Mouse (Mus musculus) kidney, adult 8-10 months (tissue): Measurements from ENCODE around the gene Tmem178b.

Experiments
- DNase-seq, 2 experiments: peaks; one replicate each; pipeline ENCODE4 v3.0.0; 2022

The Tmem178b gene

DNA sequence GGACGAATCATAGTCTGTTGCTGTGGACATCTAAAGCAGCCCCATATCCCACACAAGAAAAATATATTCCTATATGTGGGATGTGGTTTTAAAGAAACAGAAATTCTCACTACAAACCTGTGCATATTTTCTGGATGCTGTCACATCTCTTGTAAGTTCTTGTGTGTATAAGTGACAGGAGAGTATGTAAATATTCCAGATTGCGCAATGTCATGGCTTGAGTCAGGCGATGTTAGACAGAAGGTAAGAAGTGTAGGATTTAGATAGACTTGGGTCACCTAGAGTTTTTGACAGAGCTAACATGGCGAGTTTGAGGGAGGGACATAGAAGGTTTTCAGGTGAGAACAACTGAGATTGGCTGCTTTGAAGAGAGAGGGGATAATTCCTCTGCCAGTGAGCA lies 228.7 kb downstream of the Tmem178b start:
- no peak for DNase-seq

DNA sequence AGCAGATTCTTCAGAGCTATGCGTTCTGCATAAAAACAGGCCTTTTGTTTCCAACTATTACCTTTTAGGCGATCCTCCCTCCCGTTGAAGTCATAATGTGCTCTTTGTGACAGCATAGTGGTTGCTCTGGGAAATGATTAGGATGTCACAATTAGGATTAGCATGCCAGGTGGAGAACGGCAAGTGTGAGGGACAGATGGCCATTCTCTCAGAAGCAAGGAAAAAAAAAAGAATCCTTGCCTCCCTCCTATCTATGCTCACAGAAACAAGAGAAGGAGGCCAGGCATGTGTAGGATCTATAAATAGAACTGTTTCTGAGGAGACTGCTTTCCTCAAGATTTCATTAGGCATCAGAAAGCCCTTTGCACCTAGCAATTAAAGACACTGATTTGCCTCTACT lies 229.8 kb downstream of the Tmem178b start:
- DNase-seq = no peak

DNA sequence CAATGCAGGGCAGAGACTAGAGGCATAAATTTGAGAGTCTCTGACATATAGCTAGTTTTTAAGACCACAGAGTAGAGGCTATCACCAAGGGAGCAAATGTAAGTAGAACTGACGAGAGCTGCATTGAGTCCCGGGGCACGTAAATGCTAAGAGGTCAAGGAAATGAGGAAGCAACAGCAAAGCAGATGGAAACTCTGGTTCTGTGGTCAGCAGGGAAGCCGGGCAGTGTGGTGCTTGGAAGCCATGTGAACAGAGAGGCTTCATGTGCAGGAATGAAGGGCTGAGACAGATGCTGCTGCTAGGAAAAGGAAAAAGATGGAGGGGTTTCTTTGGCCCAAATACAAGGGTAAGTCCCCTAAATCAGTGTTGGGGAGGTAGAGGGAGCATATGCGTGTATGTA lies 237.0 kb downstream of the Tmem178b start:
- no peak for DNase-seq

DNA sequence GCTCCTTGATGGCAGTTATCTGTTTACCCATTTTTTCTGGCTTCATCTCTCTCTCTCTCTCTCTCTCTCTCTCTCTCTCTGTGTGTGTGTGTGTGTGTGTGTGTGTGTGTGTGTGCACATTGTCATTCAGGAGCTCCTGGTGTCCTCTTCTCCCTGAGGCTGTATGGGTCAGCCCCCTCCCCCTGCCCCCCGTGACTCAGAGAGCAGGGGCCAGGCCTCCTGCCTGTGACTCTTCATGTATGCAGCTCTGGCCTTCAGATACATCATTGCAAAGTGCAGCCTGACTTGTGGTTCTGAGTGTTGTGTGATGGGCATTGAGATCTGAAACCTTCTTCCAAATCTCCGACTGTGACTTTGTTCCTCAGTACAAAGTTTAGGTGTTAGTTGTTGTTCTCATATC lies 237.7 kb downstream of the Tmem178b start:
- no peak for DNase-seq

DNA sequence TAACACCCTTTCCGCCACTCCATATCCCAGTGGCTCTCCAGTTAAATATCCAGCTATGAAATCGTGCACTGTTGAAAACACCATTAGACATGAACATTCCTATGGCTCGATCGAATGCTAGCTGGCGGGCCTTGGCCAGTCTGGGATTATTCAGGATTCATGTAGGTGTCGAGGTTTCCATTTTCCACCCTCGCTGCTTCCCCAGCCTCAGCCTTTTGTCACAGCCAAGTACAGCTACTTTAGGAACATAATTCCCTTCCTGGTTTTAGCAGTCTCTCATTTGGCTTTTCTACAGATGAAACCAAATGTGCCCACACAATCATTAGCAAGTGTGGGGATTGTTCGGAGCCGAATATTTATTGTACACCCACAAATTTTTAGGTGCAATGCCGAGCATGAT lies 239.4 kb downstream of the Tmem178b start:
- no peak for DNase-seq

DNA sequence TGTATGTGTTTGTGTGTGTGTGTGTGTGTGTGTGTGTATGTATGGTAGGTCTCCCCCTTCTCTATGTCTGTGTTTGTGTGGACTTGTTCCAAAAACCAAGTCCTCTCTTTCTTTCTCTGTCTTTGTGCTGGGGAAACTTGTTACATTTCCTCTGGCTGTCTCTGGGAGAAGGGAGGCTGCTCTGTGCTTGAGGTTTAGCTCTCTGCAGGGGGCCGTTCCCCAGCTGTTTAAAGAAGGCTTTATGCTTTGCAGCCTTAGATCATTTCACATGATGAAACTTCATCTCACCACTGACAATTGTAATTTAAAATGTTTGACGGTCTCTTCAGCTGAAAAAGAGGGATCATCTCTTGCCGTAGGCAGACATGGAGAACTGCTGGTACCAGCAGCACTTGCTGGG lies 243.2 kb downstream of the Tmem178b start:
- no peak for DNase-seq

DNA sequence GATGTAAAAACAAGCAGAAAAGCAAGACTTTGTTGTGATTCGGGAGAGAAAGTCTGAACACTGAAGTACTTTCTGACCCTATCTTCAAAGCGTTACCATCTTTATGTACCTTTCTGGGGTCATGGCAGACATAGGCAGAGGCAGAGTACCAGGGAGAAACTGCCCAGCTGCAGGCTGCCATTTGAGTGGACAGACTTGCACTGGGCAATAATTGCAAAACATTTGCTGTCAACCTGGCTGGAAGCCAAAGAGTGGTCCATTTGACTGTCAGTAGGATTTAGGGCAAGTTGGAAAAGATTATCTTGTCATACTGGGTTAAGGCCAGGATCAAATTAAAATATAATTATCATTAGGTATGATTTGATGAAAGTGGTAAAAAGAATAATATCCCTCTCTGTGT lies 247.1 kb downstream of the Tmem178b start:
- no peak for DNase-seq

DNA sequence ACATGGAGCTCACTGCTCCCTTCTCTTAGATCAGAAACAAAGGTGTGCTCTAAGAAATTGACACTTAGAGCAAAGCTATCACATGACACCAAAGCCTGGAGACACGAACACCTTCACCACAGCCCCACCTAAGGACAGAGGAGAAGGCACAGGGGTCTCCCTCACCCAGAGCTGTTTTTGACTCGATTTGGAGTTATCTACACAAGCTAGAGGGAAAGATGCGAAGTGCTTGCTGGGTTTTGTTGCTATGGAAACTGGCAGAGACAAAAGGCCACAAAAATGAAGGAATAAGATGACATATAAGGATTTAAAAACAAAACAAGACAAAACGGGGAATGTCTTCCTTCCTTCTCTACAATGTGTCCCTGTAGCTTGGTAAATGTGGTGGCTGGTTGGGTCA lies 248.4 kb downstream of the Tmem178b start:
- DNase-seq = no peak

DNA sequence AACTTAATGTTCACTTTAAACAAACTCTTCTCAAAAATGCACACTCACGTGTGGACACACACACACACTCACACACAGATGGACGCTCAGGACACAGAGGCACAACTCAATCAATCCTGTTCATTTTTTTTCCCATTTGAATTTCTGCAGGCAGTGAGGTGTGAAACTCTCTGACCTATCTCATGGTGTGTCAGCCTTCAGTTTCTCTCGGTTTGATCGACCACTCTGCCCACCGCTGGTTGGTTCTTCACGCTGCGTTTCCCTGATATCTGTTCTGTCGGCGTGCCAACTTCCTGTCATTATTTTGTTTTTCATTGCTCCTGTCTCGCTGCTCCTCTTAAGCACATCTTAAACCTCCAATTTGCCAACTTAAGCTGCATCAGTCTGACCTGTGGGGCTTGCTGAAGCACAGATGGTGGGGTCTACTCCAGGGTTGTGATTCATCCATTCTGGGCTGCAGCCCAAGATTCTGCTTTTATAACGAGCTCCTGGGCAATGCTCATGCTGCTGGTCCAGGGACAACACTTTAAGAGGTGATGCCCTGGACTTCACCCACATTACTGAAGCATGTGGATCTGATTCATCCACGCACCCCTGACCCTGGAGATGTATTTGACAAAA lies 250.1 kb downstream of the Tmem178b start:
- no peak for DNase-seq

DNA sequence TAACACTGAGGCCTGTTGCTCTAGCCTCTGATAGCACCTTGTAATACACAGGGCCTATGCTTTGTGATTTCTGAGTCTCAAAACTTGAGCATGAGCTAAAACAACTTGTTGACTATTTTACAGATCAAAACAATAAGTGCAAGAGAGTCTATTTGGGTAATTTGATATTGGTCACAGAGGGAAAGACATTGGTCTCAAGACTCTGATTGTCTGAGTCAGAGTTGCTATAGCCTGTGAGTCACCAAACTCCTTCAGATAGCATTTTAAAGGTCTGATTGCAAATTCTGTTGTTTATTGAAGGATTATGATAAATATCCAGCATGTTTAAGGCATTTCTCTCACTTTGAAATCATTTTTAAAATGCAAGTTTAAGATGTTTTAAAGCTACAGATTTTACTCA lies 250.9 kb downstream of the Tmem178b start:
- DNase-seq = no peak

DNA sequence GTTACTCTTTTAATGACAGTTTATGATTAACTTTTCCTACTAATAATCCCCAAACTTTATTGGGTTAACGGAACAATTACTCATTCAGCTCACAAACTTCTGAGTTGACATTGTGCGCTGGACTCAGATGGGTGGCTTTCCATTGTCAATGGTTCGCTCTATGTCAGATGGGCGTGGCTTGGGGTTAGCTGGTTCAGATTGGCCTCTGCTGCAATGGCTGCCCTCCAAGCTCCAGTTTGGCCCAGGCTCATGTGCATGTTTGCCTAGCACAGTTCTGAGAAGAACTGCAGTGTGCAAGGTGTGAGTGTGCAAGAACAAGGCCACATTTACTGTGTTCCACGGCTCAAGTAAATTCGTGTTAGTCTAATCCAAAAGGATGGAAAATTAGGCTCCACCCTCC lies 255.6 kb downstream of the Tmem178b start:
- DNase-seq = no peak

DNA sequence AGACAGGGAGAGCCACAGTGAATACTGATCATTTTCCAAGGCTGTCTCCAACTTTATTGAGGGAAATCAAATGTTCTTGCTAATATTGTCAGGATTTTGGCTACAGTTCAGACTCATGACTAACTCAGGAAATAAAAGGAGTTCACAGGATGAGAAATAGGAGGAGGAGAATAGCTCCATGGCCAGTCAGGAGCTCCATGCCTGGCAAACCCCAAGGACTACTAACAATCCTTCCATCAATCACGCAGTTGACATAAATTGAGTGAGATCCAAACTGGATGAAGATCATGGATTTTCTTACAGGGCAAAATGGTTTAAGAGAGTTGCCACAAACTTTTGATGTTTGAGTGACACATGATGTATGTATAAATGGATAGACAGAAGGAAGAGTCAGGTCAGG lies 258.9 kb downstream of the Tmem178b start:
- DNase-seq = no peak

DNA sequence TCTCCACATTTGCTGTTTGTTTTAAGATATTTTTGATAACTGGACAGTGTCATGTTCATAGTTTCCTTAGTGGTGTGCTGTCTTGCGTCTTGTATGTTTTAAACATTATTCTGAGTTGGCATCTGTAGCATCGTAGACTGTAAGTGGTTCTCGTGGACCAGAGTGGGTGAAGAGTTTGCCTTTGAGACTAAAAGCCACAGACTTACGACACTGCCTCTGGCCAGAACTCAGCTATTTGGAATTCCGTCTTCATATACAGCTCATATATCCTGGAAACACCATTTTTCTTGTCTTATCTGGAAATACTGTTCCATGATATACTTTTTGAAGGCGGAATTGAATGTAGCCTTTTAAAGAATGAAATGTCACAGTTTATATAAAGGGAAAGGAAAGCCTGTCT lies 260.4 kb downstream of the Tmem178b start:
- DNase-seq = no peak

DNA sequence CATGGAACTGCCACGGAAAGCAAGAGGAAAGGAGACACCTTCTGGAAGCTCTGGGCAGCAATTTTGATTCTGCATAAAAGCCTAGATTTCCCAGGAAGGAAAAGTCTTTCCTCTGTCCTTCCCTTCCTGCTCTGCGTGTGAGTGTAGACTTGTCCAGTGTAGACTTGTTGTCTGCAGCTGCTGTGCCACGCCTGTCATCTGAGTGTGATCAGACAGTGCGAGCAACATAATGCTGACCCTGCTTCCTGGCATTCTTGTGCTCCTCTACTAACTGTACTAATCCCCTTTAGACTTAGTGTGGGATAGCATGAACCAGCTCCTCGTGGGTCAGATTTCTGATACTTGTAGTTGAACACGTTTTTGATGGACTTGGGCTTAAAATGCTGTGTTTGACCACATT lies 262.6 kb downstream of the Tmem178b start:
- DNase-seq = no peak

DNA sequence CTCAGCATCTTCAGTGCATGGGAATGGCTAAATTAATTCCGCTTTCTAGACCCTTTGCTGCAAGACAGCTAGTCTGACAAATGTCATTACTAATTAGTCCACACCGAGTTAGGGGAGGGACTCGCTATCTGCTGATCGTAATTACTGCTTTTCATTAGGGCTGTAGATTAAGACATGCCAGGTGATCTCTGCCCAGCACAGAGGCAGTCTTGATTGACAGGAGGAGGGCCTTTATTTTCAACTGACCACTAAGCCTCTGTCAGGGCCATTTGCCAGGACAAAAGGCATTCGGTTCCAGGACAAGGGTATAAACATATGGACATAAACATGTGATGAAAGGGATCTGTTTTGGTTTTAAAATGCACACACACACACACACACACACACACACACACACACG lies 264.3 kb downstream of the Tmem178b start:
- DNase-seq = no peak

DNA sequence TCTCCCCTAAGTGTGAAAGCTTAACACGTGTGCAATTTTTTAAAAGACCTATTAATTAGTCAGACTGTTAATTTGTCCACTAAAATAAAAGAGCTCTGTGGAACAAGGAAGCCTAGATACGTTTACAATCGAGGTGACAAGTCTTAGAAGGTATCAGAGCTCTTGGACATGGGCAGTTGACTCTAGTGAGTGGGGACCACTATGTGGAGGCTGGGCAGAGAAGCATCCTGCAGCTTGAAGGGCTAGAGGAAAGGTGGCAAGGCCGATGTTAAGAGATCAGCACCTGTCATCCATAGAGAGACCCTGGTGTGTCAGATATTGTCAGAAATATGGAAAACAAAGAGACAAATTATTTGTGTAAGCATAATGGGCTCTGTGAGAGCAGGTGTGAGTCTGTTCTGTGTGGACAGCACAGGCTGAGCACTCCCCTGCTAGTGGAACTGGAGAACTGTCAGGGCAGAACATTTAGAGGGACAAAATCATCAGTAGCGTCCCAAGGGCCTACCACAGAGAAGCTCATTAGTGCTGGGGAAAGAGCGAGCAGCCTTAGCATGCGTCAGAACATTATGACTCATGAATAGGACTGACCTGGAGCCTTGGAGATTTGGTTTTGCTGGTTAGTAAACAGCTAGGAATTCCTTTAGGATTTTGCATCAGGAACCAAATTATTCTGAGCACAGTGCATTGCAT lies 264.9 kb downstream of the Tmem178b start:
- DNase-seq = no peak

DNA sequence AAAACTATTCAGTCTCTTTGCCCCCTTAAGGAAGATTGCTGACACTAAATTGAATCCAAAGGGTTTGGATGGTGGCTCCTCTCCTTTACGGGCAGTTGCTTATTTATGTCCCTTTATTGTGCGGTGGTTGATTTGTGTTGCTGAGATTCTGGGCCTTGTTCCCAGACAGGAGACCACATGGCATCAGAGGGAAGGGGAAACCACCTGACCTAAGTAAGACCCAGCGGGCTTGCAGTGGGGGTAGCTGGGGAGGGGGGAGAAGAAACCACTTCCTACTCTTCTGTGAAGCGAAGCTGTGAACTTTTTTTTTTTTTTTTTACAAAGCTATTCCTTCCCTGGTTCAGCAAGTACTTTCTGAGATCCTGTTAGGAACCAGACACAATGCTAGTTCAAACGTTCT lies 269.5 kb downstream of the Tmem178b start:
- no peak for DNase-seq

DNA sequence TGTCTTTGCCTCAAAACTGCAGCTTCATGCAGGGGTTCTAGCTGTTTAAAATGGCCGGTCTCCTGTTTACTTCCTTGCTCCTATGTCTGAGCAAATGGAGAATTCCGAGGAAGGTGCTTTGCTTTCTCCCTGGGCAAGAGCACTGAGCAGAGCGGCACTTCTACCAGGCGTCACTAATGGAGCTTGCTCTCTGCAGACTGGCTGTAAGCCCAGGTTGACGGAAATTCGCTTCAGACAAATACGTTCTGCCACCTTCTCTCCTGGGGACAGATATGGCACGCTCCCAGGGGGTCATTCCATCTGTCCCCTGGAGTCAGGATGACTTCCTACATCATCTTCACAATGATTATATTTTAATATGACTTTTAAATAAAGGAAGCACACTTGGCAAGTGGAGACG lies 271.3 kb downstream of the Tmem178b start:
- no peak for DNase-seq

DNA sequence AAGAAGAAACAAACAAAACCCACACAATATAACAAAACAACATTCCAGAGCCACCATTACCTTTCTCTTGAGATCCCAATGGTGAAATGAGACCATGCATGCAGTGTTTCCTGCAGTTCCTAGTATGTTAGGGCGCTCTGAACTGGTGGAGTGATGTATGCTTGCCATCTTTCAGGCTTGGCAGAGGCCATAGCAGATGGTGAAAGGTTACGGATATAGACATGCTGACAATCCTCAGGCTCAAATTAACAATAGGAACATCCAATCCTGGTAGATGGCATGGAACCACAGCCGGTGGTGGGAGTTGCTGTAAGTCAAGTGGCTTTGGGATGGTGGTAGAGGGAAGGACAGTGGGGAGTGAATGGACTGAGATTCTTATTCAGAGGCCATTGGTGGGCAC lies 272.5 kb downstream of the Tmem178b start:
- DNase-seq = no peak

DNA sequence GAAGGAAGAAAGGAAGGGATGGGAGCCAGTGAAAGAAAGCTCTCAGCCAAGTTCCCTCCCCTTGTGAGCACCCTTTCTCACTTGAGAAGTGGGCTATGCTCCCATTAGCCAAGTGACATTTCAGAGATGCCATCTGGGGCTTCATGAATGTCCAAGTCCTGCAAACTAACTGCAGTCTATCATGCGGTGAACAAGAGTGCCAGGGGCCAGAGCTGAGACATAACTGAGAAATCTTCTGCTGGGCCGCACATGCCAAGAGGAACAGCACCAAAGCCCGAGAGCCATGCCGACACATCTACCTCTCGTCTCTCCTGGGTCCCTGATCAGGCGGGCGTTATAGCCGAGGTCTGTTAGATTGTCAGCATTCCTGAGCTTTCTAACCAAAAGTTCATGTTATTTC lies 279.2 kb downstream of the Tmem178b start:
- DNase-seq = no peak

DNA sequence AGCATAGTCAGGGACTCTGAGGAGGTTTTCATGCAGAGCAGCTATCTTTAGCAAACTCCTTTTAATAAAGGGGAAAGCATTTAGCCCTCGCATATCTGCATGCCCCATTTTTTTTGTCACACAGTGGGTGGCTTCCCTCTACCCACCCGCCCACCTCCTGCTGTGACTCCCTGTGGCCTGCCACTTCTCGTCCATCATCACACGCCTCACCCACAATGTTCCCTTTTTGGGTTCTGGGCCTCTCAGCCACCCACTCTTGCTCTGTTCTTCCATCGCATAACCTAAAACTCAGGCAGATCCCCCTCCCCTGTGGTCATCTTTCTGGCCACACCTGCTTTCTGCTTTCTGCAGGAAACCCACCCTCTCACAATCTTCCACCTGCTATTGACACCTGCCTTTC lies 288.3 kb downstream of the Tmem178b start:
- DNase-seq = no peak

DNA sequence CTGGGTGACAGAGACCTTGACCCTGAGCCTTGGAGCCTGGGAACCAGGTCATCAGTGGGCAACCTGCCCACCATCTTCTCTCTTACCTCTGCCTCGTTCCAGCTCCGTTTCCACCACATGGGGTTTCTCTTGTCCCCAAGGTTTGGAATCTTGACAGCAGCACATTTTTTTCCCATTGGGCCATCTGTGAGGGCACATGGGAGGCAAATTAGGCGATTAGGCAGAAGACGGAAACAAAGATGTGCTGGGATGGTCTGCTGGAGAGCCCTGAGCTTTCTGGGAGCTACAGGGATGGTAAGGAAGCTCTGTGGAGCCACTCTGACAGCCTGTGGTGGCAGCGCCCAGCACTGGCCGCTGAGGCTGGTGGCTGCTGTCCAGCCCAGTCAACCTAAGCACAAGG lies 300.5 kb downstream of the Tmem178b start:
- no peak for DNase-seq

DNA sequence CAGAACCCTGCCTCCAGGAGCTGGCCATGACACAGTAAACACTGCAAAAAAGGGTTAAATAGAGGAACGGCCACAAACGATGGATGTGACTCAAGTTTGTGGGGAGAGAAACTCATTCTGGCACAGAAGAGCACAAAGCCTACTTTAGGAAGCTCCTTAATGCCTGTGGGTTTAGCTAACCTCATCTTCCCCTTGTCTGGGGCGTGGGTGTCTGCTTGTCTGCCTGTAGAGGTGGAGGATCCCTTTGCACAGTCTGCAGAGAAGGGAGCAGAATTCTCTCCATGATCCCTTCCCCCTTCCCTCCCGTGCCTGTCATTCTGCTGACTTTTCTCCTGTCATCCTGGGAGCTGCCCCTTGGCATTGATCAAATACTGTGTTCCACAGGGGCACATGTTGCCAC lies 304.8 kb downstream of the Tmem178b start:
- no peak for DNase-seq

DNA sequence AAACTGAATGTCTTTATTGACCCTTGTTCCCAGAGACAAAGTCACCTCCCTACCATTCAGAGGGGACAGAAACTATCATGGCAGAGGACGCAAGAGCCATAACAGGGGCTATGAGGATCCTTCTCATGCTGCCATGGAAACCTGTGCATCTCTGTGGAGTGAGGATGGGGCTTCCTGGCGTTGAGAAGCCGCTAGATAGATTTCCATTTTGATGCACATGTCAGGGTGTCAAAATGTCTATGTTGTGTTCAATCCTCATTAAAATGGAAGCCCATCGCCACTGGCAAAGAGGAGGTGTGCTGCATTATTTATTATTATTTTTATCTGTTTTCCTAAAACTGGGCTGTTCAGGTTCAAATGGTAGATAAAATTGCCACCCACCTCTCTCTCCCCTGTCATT lies 307.5 kb downstream of the Tmem178b start:
- no peak for DNase-seq

DNA sequence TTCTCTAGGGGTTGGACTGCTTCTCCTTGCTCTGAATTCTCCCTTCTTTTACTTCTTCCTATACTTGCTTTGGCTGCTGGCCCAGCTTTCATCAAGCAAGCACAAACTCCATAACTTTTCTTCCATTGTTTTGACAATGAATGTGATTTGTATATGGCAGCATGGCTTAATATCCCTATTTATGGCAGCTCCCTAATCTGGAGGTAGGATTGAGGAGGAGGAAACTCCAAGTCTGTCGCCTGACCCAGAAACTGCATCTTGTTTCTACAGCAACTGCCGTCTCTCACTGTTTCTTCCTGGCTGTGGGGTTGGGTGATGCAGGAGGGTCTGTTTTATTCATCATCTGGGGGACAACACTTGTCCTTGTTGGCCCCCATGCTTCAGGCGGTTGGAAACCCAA lies 327.6 kb downstream of the Tmem178b start:
- DNase-seq = no peak
